Mouse (Mus musculus): ENCODE measurements at regions not wholly inside any gene's neighbourhood (a gene's known extent, or its start where the extent isn't known, plus 50 kb on each side); places are given as distances from the start of the nearest gene placed in this dataset.
A peak's percentile ranks its signal among the peaks of the same experiment; 100 is the strongest.

DNA sequence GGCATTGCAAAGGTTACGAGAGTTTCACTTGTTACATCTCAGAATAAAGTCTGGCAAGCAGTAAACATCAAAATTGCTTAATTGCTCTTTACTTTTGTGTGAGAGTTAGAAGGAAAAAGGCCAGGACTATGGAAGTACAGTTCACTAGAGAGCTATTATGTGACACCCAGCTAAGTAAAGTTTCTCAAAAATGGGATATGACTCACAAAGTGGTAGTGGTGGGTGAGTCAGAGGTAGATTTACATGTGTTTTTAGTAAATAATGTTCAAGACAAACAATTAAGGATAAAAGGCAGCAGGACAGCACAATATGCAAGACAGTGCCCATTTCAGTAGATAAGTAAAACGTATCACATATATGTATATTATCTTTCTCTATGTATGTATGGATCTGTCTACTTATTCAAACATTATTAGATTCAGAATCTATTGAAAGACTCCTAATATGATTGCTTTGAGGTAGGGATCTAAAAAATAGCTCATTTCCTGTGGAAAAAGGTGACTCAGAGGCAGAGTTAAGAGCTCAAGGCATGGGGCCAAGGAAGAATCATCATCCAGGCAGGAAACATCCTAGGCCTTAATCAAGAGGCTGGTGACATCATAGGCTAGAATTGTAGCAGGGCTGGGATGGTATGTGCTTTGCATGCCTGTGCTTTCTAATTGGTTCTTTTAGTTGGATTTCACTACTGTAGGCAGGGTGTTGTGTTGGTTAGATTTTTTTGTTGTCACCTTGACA, 211.2 kb downstream of the C1d start:
- Histone ChIP-seq H3K4me2 (ENCODE audit: low read length) (no peak overlapping the region), H3K27me3 (ENCODE audit: control insufficient read depth, insufficient read depth, low read length) (no peaks in the 10 kb centered on the region), H3K9ac (ENCODE audit: low read length) (no peak overlapping the region), H3K36me3 (ENCODE audit: control insufficient read depth, insufficient read depth, low read length) (no peaks in the 10 kb centered on the region), H3K9me3 (ENCODE audit: control insufficient read depth, low read length) (no peaks in the 10 kb centered on the region), H3K4me3 (ENCODE audit: control insufficient read depth in 1 of 2, insufficient read depth in 1 of 2, low read depth in 1 of 2, low read length in 2 of 2) (no peak overlapping the region), H3K27ac (replicated peaks in 1 of 2; ENCODE audit: control insufficient read depth in 1 of 2, insufficient read depth in 1 of 2, low read depth in 2 of 2, low read length in 2 of 2) (peak overlapping the region; percentile 4 to 36; a peak in 2 of 4 replicates), H3K4me1 (ENCODE audit: control insufficient read depth in 2 of 2, insufficient read depth in 2 of 2, low read length in 2 of 2) (no peaks in the 10 kb centered on the region)
- peak; percentile 78; the same call in 1 of the 2 replicates for ATAC-seq (ENCODE audit: insufficient number of reproducible peaks, insufficient read depth, low FRiP score, low read depth)
- WGBS = 74% methylated on average over 2 of the region's 2 CpGs

GRCm38 (mm10) chr11:17481436-17481996, 224.1 kb downstream of the C1d start:
- Histone ChIP-seq H3K27ac (replicated peaks in 1 of 2; ENCODE audit: control insufficient read depth in 1 of 2, insufficient read depth in 1 of 2, low read depth in 2 of 2, low read length in 2 of 2) (no peak overlapping the region), H3K36me3 (ENCODE audit: control insufficient read depth, insufficient read depth, low read length) (no peaks in the 10 kb centered on the region), H3K4me2 (ENCODE audit: low read length) (no peak overlapping the region), H3K9me3 (ENCODE audit: control insufficient read depth, low read length) (no peaks in the 10 kb centered on the region), H3K4me1 (ENCODE audit: control insufficient read depth in 2 of 2, insufficient read depth in 2 of 2, low read length in 2 of 2) (no peaks in the 10 kb centered on the region), H3K4me3 (ENCODE audit: control insufficient read depth in 1 of 2, insufficient read depth in 1 of 2, low read depth in 1 of 2, low read length in 2 of 2) (no peak overlapping the region), H3K9ac (ENCODE audit: low read length) (no peak overlapping the region), H3K27me3 (ENCODE audit: control insufficient read depth, insufficient read depth, low read length) (no peaks in the 10 kb centered on the region)
- WGBS = 76% methylated on average over 4 of the region's 4 CpGs
- ATAC-seq (ENCODE audit: insufficient number of reproducible peaks, insufficient read depth, low FRiP score, low read depth) = no peak

- no peaks in the 10 kb centered on the region for H3K27me3 ChIP-seq (ENCODE audit: control insufficient read depth, insufficient read depth, low read length)
- H3K4me3 ChIP-seq (ENCODE audit: control insufficient read depth in 1 of 2, insufficient read depth in 1 of 2, low read depth in 1 of 2, low read length in 2 of 2) = no peak overlapping the region
- H3K4me1 ChIP-seq (ENCODE audit: control insufficient read depth in 2 of 2, insufficient read depth in 2 of 2, low read length in 2 of 2) = no peaks in the 10 kb centered on the region
- WGBS = 72% methylated on average over 3 of the region's 3 CpGs
- H3K36me3 ChIP-seq (ENCODE audit: control insufficient read depth, insufficient read depth, low read length) = no peaks in the 10 kb centered on the region
- H3K9ac ChIP-seq (ENCODE audit: low read length) = no peak overlapping the region
- H3K9me3 ChIP-seq (ENCODE audit: control insufficient read depth, low read length) = no peaks in the 10 kb centered on the region
- no peak overlapping the region for H3K27ac ChIP-seq (replicated peaks in 1 of 2; ENCODE audit: control insufficient read depth in 1 of 2, insufficient read depth in 1 of 2, low read depth in 2 of 2, low read length in 2 of 2)
- no peak overlapping the region for H3K4me2 ChIP-seq (ENCODE audit: low read length)
- ATAC-seq (ENCODE audit: insufficient number of reproducible peaks, insufficient read depth, low FRiP score, low read depth) = no peak
Measured at GRCm38 (mm10) chr11:17483849-17484441, 226.6 kb downstream of the C1d start.

DNA sequence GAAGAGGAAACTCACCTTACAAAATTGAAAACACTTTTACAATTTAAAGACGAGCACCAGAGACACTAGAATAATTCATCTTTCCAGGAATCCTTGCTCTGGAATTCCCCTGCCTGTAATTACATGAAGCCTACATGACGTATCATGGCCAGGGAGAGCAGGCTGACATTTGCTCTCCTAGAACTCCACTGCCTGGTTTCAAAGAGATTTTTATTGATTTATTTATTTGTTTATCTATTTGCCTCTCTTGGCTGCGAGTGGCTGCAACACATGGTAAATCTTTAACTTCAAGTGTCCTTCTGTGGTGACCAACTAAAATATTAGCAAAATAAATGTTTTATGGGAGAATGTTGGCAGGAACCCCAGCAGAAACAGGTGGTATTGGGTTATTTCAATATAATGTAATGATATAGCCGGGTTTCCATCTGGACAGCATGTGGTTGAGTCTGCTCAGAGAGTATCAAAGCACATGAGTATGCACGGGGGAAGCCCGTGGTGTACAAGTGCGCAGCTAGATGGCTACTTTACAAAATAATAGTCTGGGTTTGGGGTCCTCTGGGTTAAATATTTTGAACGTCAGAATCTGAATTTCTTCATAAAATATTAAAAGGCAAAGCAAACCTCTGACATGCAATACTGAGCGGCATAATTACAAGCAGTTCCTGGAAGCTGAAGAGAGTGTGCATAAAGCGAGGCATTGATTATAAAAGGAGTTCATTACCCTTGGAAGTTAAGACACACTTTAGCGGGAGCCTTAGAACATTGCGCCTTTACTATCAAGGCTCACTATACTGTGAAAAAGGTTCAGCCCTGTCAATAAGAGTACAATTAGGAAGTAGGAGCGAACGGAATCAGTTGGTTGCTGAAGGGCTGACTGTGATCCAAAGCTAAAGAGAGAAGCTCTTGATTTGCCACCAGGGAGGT, 244.0 kb downstream of the C1d start:
- ATAC-seq (ENCODE audit: insufficient number of reproducible peaks, insufficient read depth, low FRiP score, low read depth) = no peak
- H3K4me2 ChIP-seq (ENCODE audit: low read length) = no peak overlapping the region

DNA sequence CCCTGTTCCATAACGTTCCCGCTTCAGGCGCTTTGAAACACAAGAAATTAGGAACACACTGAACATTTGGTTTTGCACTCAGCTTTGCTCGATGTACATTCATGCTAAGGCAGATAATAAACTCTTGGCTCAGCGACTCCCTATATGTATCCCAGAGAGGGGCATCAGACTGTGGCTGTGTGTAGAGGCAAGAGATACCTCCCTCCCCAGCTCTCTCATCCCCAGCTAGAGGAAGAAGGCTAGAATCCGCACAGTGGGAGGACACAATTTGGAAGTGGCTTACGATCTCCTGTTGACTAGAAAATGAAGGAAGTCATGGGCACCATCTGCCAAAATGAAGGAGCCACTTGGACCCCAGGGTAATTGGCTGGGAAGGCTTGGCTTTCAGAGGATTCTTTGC, 244.7 kb downstream of the C1d start:
- no peaks in the 10 kb centered on the region for H3K27me3 ChIP-seq (ENCODE audit: control insufficient read depth, insufficient read depth, low read length)
- no peaks in the 10 kb centered on the region for H3K36me3 ChIP-seq (ENCODE audit: control insufficient read depth, insufficient read depth, low read length)
- H3K4me1 ChIP-seq (ENCODE audit: control insufficient read depth in 2 of 2, insufficient read depth in 2 of 2, low read length in 2 of 2) = no peaks in the 10 kb centered on the region
- H3K27ac ChIP-seq (replicated peaks in 1 of 2; ENCODE audit: control insufficient read depth in 1 of 2, insufficient read depth in 1 of 2, low read depth in 2 of 2, low read length in 2 of 2) = no peak overlapping the region
- WGBS = 84% methylated on average over 7 of the region's 7 CpGs
- H3K4me3 ChIP-seq (ENCODE audit: control insufficient read depth in 1 of 2, insufficient read depth in 1 of 2, low read depth in 1 of 2, low read length in 2 of 2) = no peak overlapping the region
- no peak overlapping the region for H3K9ac ChIP-seq (ENCODE audit: low read length)
- no peak for ATAC-seq (ENCODE audit: insufficient number of reproducible peaks, insufficient read depth, low FRiP score, low read depth)
- H3K9me3 ChIP-seq (ENCODE audit: control insufficient read depth, low read length) = no peaks in the 10 kb centered on the region
- H3K4me2 ChIP-seq (ENCODE audit: low read length) = no peak overlapping the region

More for the DNA sequence above, 244.0 kb downstream of the C1d start:
- Histone ChIP-seq H3K4me1 (ENCODE audit: control insufficient read depth in 2 of 2, insufficient read depth in 2 of 2, low read length in 2 of 2) (no peaks in the 10 kb centered on the region), H3K9ac (ENCODE audit: low read length) (no peak overlapping the region), H3K27me3 (ENCODE audit: control insufficient read depth, insufficient read depth, low read length) (no peaks in the 10 kb centered on the region), H3K4me3 (ENCODE audit: control insufficient read depth in 1 of 2, insufficient read depth in 1 of 2, low read depth in 1 of 2, low read length in 2 of 2) (no peak overlapping the region), H3K36me3 (ENCODE audit: control insufficient read depth, insufficient read depth, low read length) (no peaks in the 10 kb centered on the region), H3K9me3 (ENCODE audit: control insufficient read depth, low read length) (no peaks in the 10 kb centered on the region), H3K27ac (replicated peaks in 1 of 2; ENCODE audit: control insufficient read depth in 1 of 2, insufficient read depth in 1 of 2, low read depth in 2 of 2, low read length in 2 of 2) (no peak overlapping the region)
- 87% methylated on average over 14 of the region's 14 CpGs for WGBS

DNA sequence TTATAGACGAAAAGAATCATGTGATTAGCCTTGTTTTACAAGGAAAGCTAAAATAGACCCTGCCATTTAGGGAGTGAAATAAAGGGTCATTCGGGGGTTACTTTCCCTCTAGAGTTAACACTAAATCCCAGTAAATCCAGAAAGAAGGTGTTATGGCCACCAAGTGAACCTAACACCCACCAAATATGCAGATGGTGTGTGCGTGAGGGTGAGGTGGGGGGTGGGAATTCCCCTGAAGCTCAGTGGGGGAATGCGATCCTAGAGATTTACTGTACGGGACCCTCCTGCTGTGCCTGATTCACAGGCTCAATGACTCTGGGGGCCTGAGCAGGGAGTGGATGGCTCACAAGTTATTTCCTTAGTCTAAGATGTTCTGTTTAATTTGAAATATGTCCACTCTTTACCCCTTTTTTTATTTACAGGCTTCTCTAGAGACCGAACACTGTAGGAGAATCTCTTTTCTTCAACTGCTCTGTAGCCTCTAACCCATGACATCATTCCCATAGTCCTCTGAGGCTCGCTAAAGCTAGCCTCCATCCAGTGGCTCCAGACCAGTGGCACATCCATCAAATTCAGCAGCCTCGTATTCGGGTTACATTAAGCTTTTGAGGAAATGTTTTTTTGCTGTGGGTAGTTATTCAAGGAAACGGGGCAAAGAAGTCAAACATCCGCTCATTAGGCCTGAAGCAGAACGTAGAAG, 265.0 kb downstream of the C1d start:
- no peak for ATAC-seq (ENCODE audit: insufficient number of reproducible peaks, insufficient read depth, low FRiP score, low read depth)
- Histone ChIP-seq H3K9me3 (ENCODE audit: control insufficient read depth, low read length) (no peaks in the 10 kb centered on the region), H3K4me3 (ENCODE audit: control insufficient read depth in 1 of 2, insufficient read depth in 1 of 2, low read depth in 1 of 2, low read length in 2 of 2) (no peak overlapping the region), H3K9ac (ENCODE audit: low read length) (no peak overlapping the region), H3K27ac (replicated peaks in 1 of 2; ENCODE audit: control insufficient read depth in 1 of 2, insufficient read depth in 1 of 2, low read depth in 2 of 2, low read length in 2 of 2) (no peak overlapping the region), H3K4me1 (ENCODE audit: control insufficient read depth in 2 of 2, insufficient read depth in 2 of 2, low read length in 2 of 2) (no peaks in the 10 kb centered on the region), H3K4me2 (ENCODE audit: low read length) (no peak overlapping the region), H3K27me3 (ENCODE audit: control insufficient read depth, insufficient read depth, low read length) (no peaks in the 10 kb centered on the region), H3K36me3 (ENCODE audit: control insufficient read depth, insufficient read depth, low read length) (no peaks in the 10 kb centered on the region)
- 74% methylated on average over 12 of the region's 12 CpGs for WGBS

GRCm38 (mm10) chr11:17523329-17523728, 265.9 kb downstream of the C1d start:
- WGBS = 93% methylated on average over 4 of the region's 4 CpGs
- no peak overlapping the region for H3K4me2 ChIP-seq (ENCODE audit: low read length)
- H3K9me3 ChIP-seq (ENCODE audit: control insufficient read depth, low read length) = no peaks in the 10 kb centered on the region
- no peak overlapping the region for H3K4me3 ChIP-seq (ENCODE audit: control insufficient read depth in 1 of 2, insufficient read depth in 1 of 2, low read depth in 1 of 2, low read length in 2 of 2)
- H3K9ac ChIP-seq (ENCODE audit: low read length) = no peak overlapping the region
- no peak overlapping the region for H3K27ac ChIP-seq (replicated peaks in 1 of 2; ENCODE audit: control insufficient read depth in 1 of 2, insufficient read depth in 1 of 2, low read depth in 2 of 2, low read length in 2 of 2)
- H3K4me1 ChIP-seq (ENCODE audit: control insufficient read depth in 2 of 2, insufficient read depth in 2 of 2, low read length in 2 of 2) = no peaks in the 10 kb centered on the region
- no peak for ATAC-seq (ENCODE audit: insufficient number of reproducible peaks, insufficient read depth, low FRiP score, low read depth)
- H3K36me3 ChIP-seq (ENCODE audit: control insufficient read depth, insufficient read depth, low read length) = no peaks in the 10 kb centered on the region
- H3K27me3 ChIP-seq (ENCODE audit: control insufficient read depth, insufficient read depth, low read length) = no peaks in the 10 kb centered on the region

All from heart, embryonic 14.5 days (tissue).